Mouse (Mus musculus): Measurements from ENCODE around the gene Bgn. TPM values are rescaled to one million over a fixed set of nuclear protein-coding genes. Genes with fewer than 3 reads are reported as not detected.
A peak's percentile ranks its signal among the peaks of the same experiment; 100 is the strongest.

The Bgn gene
- total and polyA plus RNA-seq, 2 experiments, result 27.1 to 71.9 TPM

DNA sequence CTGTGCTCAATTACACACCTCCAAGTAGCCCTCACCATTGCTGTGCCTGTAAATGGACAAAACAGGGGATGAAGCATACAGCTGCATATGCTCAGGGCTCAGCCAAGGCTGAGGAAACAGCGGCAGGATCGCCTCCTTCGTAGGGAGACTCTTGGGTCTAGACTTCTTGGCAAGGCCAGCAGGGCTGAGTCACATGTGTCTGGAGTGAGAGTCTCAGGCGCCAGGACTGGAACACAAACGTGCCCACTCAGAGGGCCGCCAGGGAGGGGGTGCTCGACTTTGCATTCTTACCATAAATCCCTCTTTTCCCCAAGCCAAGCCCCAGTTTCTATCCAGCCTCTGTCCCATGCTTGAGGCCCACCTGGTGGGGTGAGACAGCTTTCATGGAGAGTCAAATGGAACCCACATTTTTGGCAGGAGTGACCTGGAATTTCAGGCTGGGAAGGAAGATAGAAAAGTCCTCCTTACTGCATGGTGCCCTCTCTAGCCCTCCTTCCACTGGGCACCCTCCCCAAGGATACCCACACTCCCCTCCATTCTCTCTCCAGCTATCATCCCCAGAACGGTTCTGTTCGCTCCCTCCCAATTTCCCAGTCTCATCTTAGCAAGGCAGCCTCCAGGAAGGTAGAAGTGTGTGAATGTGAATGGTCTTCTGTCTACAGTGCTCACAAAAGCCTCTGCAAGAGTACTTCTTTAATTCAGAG lies 17.8 kb upstream of the Bgn start:
- Histone ChIP-seq H3K79me2 (ENCODE audit: control insufficient read depth, insufficient read depth, low read length) (no peaks in the 10 kb centered on the region), H3K4me3 (ENCODE audit: insufficient read depth, low read depth, low read length) (no peak overlapping the region), H3K27ac (replicated peaks; ENCODE audit: insufficient read depth, low read depth, low read length) (no peak overlapping the region; the same call in 1 of the 2 replicates), H3K9ac (ENCODE audit: low read depth, low read length) (no peak overlapping the region), H3K4me1 (ENCODE audit: control insufficient read depth, insufficient read depth, low read length) (peaks cover 7% of the 10 kb centered on the region), H3K36me3 (ENCODE audit: control insufficient read depth, insufficient read depth, low read length) (no peaks in the 10 kb centered on the region), H3K27me3 (ENCODE audit: control insufficient read depth, insufficient read depth, low read length) (no peaks in the 10 kb centered on the region)
- WGBS, result 80% methylated on average over 9 of the region's 9 CpGs
- TF ChIP-seq POLR2A (IDR thresholded peaks at IDR 0.05; ENCODE audit: extremely low read depth, insufficient read depth, low read length) (no peak), CTCF (IDR thresholded peaks at IDR 0.05; ENCODE audit: low read depth, low read length) (no peak)
- DNase-seq (ENCODE audit: extremely low read depth, low read depth, low spot score), result no peak

DNA sequence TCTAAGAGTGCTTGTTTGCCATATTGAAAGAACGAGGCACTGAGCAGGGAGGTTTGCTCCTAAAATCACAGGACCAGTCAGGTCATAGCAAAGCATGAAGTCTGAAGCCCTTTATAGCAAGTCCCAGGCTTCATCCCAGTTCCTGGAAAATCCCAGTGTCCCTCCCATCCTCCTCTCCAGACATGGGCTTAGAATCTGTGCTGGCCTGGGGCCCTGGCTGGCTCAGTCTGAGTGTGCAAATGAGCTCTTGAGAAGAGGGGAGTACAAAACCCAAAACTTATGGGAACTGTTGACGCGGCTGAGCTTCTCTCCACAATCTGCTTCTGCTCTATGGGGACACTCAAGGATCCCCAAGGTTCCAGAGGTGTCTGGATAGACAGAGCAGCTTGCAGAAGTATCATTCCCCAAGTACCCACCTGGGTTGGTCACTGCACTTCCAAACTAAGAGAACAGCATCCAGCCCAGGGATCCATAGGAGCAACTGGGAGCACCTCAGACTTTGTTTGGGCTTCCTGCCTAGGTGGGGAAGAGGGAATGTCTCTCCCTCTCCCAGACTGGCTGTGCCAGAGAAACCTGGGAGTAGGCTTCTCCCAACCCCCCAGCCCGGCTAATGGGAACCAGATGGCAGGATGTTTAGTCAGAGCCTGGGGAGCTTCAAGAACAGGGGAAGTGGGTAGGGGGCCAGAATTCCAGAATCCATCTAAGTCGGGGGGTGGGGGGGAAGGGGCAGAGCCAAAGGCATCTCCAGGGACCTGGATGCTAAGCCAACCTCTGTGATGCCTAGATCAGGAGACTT lies 15.8 kb upstream of the Bgn start:
- Histone ChIP-seq H3K27me3 (ENCODE audit: control insufficient read depth, insufficient read depth, low read length) (no peaks in the 10 kb centered on the region), H3K79me2 (ENCODE audit: control insufficient read depth, insufficient read depth, low read length) (no peaks in the 10 kb centered on the region), H3K27ac (replicated peaks; ENCODE audit: insufficient read depth, low read depth, low read length) (peak overlapping the region; percentile 52), H3K4me3 (ENCODE audit: insufficient read depth, low read depth, low read length) (no peak overlapping the region), H3K9ac (ENCODE audit: low read depth, low read length) (no peak overlapping the region), H3K4me1 (ENCODE audit: control insufficient read depth, insufficient read depth, low read length) (peaks cover 7% of the 10 kb centered on the region), H3K36me3 (ENCODE audit: control insufficient read depth, insufficient read depth, low read length) (no peaks in the 10 kb centered on the region)
- no peak for TF ChIP-seq CTCF (IDR thresholded peaks at IDR 0.05; ENCODE audit: low read depth, low read length)
- no peak for TF ChIP-seq POLR2A (IDR thresholded peaks at IDR 0.05; ENCODE audit: extremely low read depth, insufficient read depth, low read length)
- 68% methylated on average over 5 of the region's 5 CpGs for WGBS
- peak; percentile 20 for DNase-seq (ENCODE audit: extremely low read depth, low read depth, low spot score)

DNA sequence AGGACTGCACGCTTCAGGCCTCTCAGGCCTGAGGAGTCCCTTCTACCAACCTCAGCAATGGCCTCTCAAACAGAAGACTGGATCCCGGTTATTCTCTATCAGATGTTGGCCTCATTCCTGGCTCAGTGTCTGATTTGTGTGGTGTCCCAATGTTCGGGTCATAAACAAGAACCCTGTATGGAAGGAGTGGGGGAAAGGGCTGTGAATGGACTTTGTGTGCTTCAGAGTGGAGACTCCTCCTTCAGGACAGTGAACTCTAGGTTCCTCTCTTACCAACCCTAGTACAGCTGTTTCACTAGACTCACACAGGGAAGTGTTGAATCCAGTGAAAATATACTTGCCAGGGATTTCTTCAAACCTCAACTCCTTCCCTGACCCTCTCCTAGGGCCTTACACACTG lies 15.1 kb upstream of the Bgn start:
- H3K27me3 ChIP-seq (ENCODE audit: control insufficient read depth, insufficient read depth, low read length), result no peaks in the 10 kb centered on the region
- H3K36me3 ChIP-seq (ENCODE audit: control insufficient read depth, insufficient read depth, low read length), result no peaks in the 10 kb centered on the region
- H3K79me2 ChIP-seq (ENCODE audit: control insufficient read depth, insufficient read depth, low read length), result no peaks in the 10 kb centered on the region
- no peak overlapping the region for H3K9ac ChIP-seq (ENCODE audit: low read depth, low read length)
- peak; percentile 84 for DNase-seq (ENCODE audit: extremely low read depth, low read depth, low spot score)
- peaks cover 7% of the 10 kb centered on the region for H3K4me1 ChIP-seq (ENCODE audit: control insufficient read depth, insufficient read depth, low read length)
- no peak overlapping the region for H3K4me3 ChIP-seq (ENCODE audit: insufficient read depth, low read depth, low read length)
- H3K27ac ChIP-seq (replicated peaks; ENCODE audit: insufficient read depth, low read depth, low read length), result peak overlapping the region; percentile 52; the same call in 1 of the 2 replicates
- WGBS, result 43% methylated on average over 3 of the region's 3 CpGs
- TF ChIP-seq POLR2A (IDR thresholded peaks at IDR 0.05; ENCODE audit: extremely low read depth, insufficient read depth, low read length) (no peak), CTCF (IDR thresholded peaks at IDR 0.05; ENCODE audit: low read depth, low read length) (no peak)

DNA sequence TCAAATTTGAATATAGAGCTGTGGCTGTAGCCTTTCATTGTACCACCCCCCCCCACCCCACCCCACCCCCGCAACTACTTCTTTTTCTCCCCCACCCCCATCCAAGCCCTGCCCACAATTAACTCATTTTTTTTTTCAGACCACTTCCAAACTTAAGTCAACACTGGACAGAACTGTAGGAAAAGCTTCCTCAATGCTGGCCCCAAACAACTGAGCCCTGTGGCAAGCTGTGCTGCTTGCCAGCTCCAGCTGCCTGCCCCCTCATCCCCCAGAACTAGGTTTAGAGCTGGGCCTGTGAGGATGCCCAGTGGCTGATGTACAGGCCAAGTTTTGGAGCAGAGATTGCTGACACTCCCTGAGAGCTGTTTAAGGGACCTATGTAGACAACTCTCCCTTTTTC lies 14.7 kb upstream of the Bgn start:
- H3K4me1 ChIP-seq (ENCODE audit: control insufficient read depth, insufficient read depth, low read length), result peaks cover 7% of the 10 kb centered on the region
- H3K36me3 ChIP-seq (ENCODE audit: control insufficient read depth, insufficient read depth, low read length), result no peaks in the 10 kb centered on the region
- WGBS, result 56% methylated on average over 1 of the region's 1 CpGs
- H3K9ac ChIP-seq (ENCODE audit: low read depth, low read length), result no peak overlapping the region
- no peak overlapping the region for H3K4me3 ChIP-seq (ENCODE audit: insufficient read depth, low read depth, low read length)
- H3K79me2 ChIP-seq (ENCODE audit: control insufficient read depth, insufficient read depth, low read length), result no peaks in the 10 kb centered on the region
- no peak for TF ChIP-seq POLR2A (IDR thresholded peaks at IDR 0.05; ENCODE audit: extremely low read depth, insufficient read depth, low read length)
- no peaks in the 10 kb centered on the region for H3K27me3 ChIP-seq (ENCODE audit: control insufficient read depth, insufficient read depth, low read length)
- DNase-seq (ENCODE audit: extremely low read depth, low read depth, low spot score), result no peak
- 0 out of 2 replicates have a peak overlapping the region, but pooled peaks have one; percentile 5 for H3K27ac ChIP-seq (replicated peaks; ENCODE audit: insufficient read depth, low read depth, low read length)

DNA sequence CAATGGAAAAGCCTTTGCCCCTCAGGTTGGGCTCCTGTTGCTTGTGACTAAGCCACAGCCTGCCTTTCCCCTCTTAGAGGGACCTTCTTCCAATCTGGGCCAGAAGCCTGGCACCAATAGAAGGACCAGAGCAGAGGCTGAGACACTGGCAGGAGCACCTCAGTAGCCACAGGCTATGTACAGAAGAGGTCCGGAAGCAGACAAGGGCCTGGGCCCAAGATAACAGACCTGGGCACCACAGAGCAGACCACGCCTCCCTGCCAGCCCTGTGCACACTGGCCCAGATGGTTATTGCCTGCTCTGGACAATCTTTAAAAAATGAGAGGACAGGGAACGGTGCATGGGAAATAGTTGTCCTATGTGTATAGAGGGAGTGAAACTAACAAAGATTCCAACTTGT lies 11.6 kb upstream of the Bgn start:
- H3K36me3 ChIP-seq (ENCODE audit: control insufficient read depth, insufficient read depth, low read length), result no peaks in the 10 kb centered on the region
- TF ChIP-seq POLR2A (IDR thresholded peaks at IDR 0.05; ENCODE audit: extremely low read depth, insufficient read depth, low read length) (no peak), CTCF (IDR thresholded peaks at IDR 0.05; ENCODE audit: low read depth, low read length) (no peak)
- peaks cover 6% of the 10 kb centered on the region; the same call in 1 of the 2 replicates for H3K4me1 ChIP-seq (ENCODE audit: control insufficient read depth, insufficient read depth, low read length)
- DNase-seq (ENCODE audit: extremely low read depth, low read depth, low spot score), result no peak
- H3K4me3 ChIP-seq (ENCODE audit: insufficient read depth, low read depth, low read length), result no peak overlapping the region
- no peaks in the 10 kb centered on the region for H3K27me3 ChIP-seq (ENCODE audit: control insufficient read depth, insufficient read depth, low read length)
- WGBS, result 97% methylated on average over 3 of the region's 3 CpGs
- no peaks in the 10 kb centered on the region for H3K79me2 ChIP-seq (ENCODE audit: control insufficient read depth, insufficient read depth, low read length)
- no peak overlapping the region for H3K9ac ChIP-seq (ENCODE audit: low read depth, low read length)
- H3K27ac ChIP-seq (replicated peaks; ENCODE audit: insufficient read depth, low read depth, low read length), result no peak overlapping the region
